Mouse (Mus musculus): ENCODE data around the gene Treh. TPM values are rescaled to one million over a fixed set of nuclear protein-coding genes. Genes with fewer than 3 reads are reported as not detected.

Treh gene
- total RNA-seq, 1 experiment from 2014 or later: not detected

- no peak for ATAC-seq (replicated peaks; ENCODE audit: insufficient number of reproducible peaks, low FRiP score, low TSS enrichment, poor library complexity, severe bottlenecking)
Observed at GRCm38 (mm10) chr9:44724665-44725064, 51.6 kb downstream of the Treh start.

- ATAC-seq (replicated peaks; ENCODE audit: insufficient number of reproducible peaks, low FRiP score, low TSS enrichment, poor library complexity, severe bottlenecking): no peak
Observed at GRCm38 (mm10) chr9:44726431-44727146, 53.6 kb downstream of the Treh start.

- no peak for ATAC-seq (replicated peaks; ENCODE audit: insufficient number of reproducible peaks, low FRiP score, low TSS enrichment, poor library complexity, severe bottlenecking)
Observed at GRCm38 (mm10) chr9:44727441-44727840, 54.4 kb downstream of the Treh start.

- ATAC-seq (replicated peaks; ENCODE audit: insufficient number of reproducible peaks, low FRiP score, low TSS enrichment, poor library complexity, severe bottlenecking): no peak
Observed at GRCm38 (mm10) chr9:44732130-44732549, 59.1 kb downstream of the Treh start.

- ATAC-seq (replicated peaks; ENCODE audit: insufficient number of reproducible peaks, low FRiP score, low TSS enrichment, poor library complexity, severe bottlenecking): no peak
Observed at GRCm38 (mm10) chr9:44732921-44733530, 60.0 kb downstream of the Treh start.

GRCm38 (mm10) chr9:44733671-44734523, 60.9 kb downstream of the Treh start:
- no peak for ATAC-seq (replicated peaks; ENCODE audit: insufficient number of reproducible peaks, low FRiP score, low TSS enrichment, poor library complexity, severe bottlenecking)

GRCm38 (mm10) chr9:44734524-44735494, 61.8 kb downstream of the Treh start, which contains the start of gene Phldb1:
TSS of gene Phldb1 (minus strand) at chr9:44735198.
- peak; percentile 62; the same call in 1 of the 2 replicates for ATAC-seq (replicated peaks; ENCODE audit: insufficient number of reproducible peaks, low FRiP score, low TSS enrichment, poor library complexity, severe bottlenecking)

GRCm38 (mm10) chr9:44735886-44736285, 62.9 kb downstream of the Treh start:
- ATAC-seq (replicated peaks; ENCODE audit: insufficient number of reproducible peaks, low FRiP score, low TSS enrichment, poor library complexity, severe bottlenecking): no peak

Other genes with a start within 250 kb of the Treh start
- not detected in 3 replicates for gene Foxr1, start 232.1 kb upstream of the Treh start, total RNA-seq (2017)
- gene Upk2, start 218.3 kb upstream of the Treh start, total RNA-seq (2017): not detected in 3 replicates
- gene Bcl9l, start 190.4 kb upstream of the Treh start, total RNA-seq (2017): 2.8 to 14.1 TPM (median 2.8 TPM) in 3 replicates
- gene Cxcr5, start 111.4 kb upstream of the Treh start, total RNA-seq (2017): 13.4 to 23.0 TPM (median 17.5 TPM) in 3 replicates
- 131 to 157 TPM (median 139 TPM) in 3 replicates for gene Ddx6, start 68.3 kb upstream of the Treh start, total RNA-seq (2017)
- gene Phldb1, start 62.0 kb downstream of the Treh start, total RNA-seq (2017): 2.1 to 4.3 TPM (median 3.1 TPM) in 3 replicates
- 156 to 231 TPM (median 178 TPM) in 3 replicates for gene Arcn1, start 94.6 kb downstream of the Treh start, total RNA-seq (2017)
- 20.1 to 53.5 TPM (median 37.4 TPM) in 3 replicates for gene Ift46, start 94.7 kb downstream of the Treh start, total RNA-seq (2017)
- 0.48 TPM in 1 of 3 replicates, not detected in the others for gene Tmem25, start 126.1 kb downstream of the Treh start, total RNA-seq (2017)
- gene Ttc36, start 129.8 kb downstream of the Treh start, total RNA-seq (2017): not detected in 3 replicates
- gene Kmt2a, start 208.1 kb downstream of the Treh start, total RNA-seq (2017): 11.5 to 40.0 TPM (median 13.4 TPM) in 3 replicates
- 129 to 228 TPM (median 191 TPM) in 3 replicates for gene Atp5l, start 247.5 kb downstream of the Treh start, total RNA-seq (2017)

All from monocyte, adult 5-6 weeks (primary cell).